Mouse (Mus musculus): ENCODE data around the gene Etv5. TPM values are rescaled to one million over a fixed set of nuclear protein-coding genes. Genes with fewer than 3 reads are reported as not detected.

Etv5 gene
- 22.6 and 30.8 TPM in 2 replicates for polyA plus RNA-seq (2011; ENCODE audit: insufficient read length, low read depth, missing spikeins)

DNA sequence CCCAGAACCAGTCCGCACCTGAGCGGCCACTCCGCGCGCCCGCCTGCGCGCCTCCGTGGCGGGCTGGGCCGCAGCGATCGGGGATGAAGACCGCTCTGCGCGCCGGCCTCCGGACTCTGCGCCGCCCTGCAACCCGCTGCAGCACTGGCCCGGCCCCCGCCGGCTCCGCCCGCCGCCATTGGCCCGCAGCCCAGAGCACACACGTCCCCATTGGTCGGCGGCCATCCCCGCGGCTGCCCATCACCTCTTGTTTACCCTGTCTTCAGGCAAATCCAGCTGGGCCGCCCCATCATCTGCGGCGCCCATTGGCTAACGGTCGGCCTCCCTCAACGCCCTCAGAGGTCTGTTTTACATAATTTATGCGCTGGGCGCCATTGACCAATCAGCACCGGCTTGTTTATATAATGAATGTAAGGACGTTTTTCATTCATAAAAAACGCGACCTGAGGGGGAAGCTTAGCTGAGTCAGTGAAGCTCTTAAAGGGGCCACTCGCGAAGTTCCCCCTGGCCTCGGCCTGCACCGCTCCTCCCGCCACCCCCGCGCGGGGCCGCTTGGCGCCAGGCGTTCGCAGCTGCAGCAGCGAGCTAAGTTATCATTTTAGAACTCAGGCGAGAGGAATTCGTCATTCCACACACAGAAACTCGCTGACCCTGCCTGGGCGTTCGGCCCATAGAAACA lies at the start of gene Etv5:
Gene Etv5 (minus strand): TSS at position 221 of the 679 bp plus-strand sequence.
- TF ChIP-seq CTCF (IDR thresholded peaks at IDR 0.05; ENCODE audit: borderline replicate concordance, insufficient read depth, low read length) (no peak), POLR2A (IDR thresholded peaks at IDR 0.05; ENCODE audit: low read depth, low read length) (peak; percentile 82)
- Histone ChIP-seq H3K27ac (ENCODE audit: insufficient read depth, low read length) (peak within 1 kb of the TSS; percentile 63), H3K4me1 (ENCODE audit: control insufficient read depth, insufficient read depth, low read length) (peaks cover 5% of the 10 kb centered on the region), H3K4me3 (ENCODE audit: insufficient read depth, low read length) (peak within 1 kb of the TSS; percentile 99)

- TF ChIP-seq CTCF (IDR thresholded peaks at IDR 0.05; ENCODE audit: borderline replicate concordance, insufficient read depth, low read length): no peak
- TF ChIP-seq POLR2A (IDR thresholded peaks at IDR 0.05; ENCODE audit: low read depth, low read length): no peak
- H3K27ac ChIP-seq (ENCODE audit: insufficient read depth, low read length): no peak overlapping the region
- H3K4me1 ChIP-seq (ENCODE audit: control insufficient read depth, insufficient read depth, low read length): no peaks in the 10 kb centered on the region
- no peak overlapping the region for H3K4me3 ChIP-seq (ENCODE audit: insufficient read depth, low read length)
Measured at GRCm38 (mm10) chr16:22483900-22484299, 44.4 kb upstream of the Etv5 start.

GRCm38 (mm10) chr16:22479322-22479721 lies 39.8 kb upstream of the Etv5 start:
- H3K4me3 ChIP-seq (ENCODE audit: insufficient read depth, low read length): no peak overlapping the region
- H3K27ac ChIP-seq (ENCODE audit: insufficient read depth, low read length): no peak overlapping the region
- H3K4me1 ChIP-seq (ENCODE audit: control insufficient read depth, insufficient read depth, low read length): no peaks in the 10 kb centered on the region
- TF ChIP-seq CTCF (IDR thresholded peaks at IDR 0.05; ENCODE audit: borderline replicate concordance, insufficient read depth, low read length) (no peak), POLR2A (IDR thresholded peaks at IDR 0.05; ENCODE audit: low read depth, low read length) (no peak)

- no peak overlapping the region for H3K4me3 ChIP-seq (ENCODE audit: insufficient read depth, low read length)
- H3K27ac ChIP-seq (ENCODE audit: insufficient read depth, low read length): no peak overlapping the region
- no peaks in the 10 kb centered on the region for H3K4me1 ChIP-seq (ENCODE audit: control insufficient read depth, insufficient read depth, low read length)
- TF ChIP-seq CTCF (IDR thresholded peaks at IDR 0.05; ENCODE audit: borderline replicate concordance, insufficient read depth, low read length) (no peak), POLR2A (IDR thresholded peaks at IDR 0.05; ENCODE audit: low read depth, low read length) (no peak)
Measured at GRCm38 (mm10) chr16:22471728-22472127, 32.2 kb upstream of the Etv5 start.

DNA sequence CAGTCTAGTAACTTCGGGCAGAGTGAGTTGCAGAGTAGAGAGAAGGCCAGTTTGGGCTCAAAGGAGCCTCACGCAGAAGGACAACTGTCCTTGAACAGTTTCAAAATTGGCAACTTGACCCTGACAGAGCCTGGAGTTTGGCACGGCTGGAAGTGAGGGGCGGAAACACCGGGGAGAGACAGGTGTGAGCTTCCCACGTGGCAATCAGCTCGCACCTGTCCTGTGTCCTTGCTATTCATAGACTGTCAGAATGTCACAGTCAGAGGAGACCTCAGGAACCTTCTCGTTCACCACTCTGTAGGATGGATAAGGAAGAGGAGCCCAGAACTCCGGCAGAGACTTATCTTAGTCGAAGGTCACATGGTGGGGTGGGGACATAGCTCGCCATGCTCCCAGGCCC lies 29.9 kb upstream of the Etv5 start:
- Histone ChIP-seq H3K27ac (ENCODE audit: insufficient read depth, low read length) (no peak overlapping the region), H3K4me1 (ENCODE audit: control insufficient read depth, insufficient read depth, low read length) (no peaks in the 10 kb centered on the region), H3K4me3 (ENCODE audit: insufficient read depth, low read length) (no peak overlapping the region)
- TF ChIP-seq CTCF (IDR thresholded peaks at IDR 0.05; ENCODE audit: borderline replicate concordance, insufficient read depth, low read length) (no peak), POLR2A (IDR thresholded peaks at IDR 0.05; ENCODE audit: low read depth, low read length) (no peak)

- Histone ChIP-seq H3K4me1 (ENCODE audit: control insufficient read depth, insufficient read depth, low read length) (no peaks in the 10 kb centered on the region), H3K27ac (ENCODE audit: insufficient read depth, low read length) (no peak overlapping the region), H3K4me3 (ENCODE audit: insufficient read depth, low read length) (no peak overlapping the region)
- TF ChIP-seq CTCF (IDR thresholded peaks at IDR 0.05; ENCODE audit: borderline replicate concordance, insufficient read depth, low read length): no peak
- no peak for TF ChIP-seq POLR2A (IDR thresholded peaks at IDR 0.05; ENCODE audit: low read depth, low read length)
Measured at GRCm38 (mm10) chr16:22467111-22467510, 27.6 kb upstream of the Etv5 start.

DNA sequence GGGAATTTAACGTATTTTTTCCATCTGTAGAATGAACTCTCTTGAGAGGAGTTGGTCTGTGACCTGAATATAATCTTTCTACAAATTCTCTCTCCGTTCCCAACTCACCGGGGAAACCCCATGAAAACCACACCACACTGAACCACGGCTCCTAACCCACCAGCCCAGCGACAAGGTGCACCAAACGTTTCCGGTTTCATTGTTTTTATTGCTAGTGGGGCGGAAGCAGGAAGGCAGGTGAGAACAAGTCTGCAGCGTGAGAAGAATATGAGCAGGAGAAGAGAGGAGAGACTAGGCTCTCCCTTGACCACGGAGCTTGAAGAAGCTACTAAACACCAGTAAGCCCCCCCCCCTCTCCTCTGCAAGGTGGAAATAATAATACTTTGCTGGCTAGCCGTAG lies 26.9 kb upstream of the Etv5 start:
- Histone ChIP-seq H3K27ac (ENCODE audit: insufficient read depth, low read length) (no peak overlapping the region), H3K4me3 (ENCODE audit: insufficient read depth, low read length) (no peak overlapping the region), H3K4me1 (ENCODE audit: control insufficient read depth, insufficient read depth, low read length) (no peaks in the 10 kb centered on the region)
- TF ChIP-seq CTCF (IDR thresholded peaks at IDR 0.05; ENCODE audit: borderline replicate concordance, insufficient read depth, low read length) (no peak), POLR2A (IDR thresholded peaks at IDR 0.05; ENCODE audit: low read depth, low read length) (no peak)

DNA sequence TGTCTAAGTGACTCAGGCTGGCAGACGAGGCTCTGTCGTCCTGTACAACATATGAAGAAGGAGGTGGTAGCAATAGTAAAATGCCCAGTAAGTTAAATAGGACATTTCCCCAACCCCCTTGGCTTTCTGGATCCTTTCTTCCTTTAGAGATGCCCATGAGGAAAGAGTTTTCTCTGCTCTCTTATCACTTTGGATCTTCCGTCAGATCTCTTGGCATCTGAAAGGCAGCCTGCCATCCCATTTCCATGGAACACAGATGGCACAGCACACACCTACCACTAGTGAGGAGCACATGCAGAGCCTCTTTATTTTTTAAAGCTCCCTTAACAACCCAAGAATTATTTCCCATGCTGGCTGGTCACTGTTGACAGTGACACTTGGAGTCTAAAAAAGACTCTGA lies 22.7 kb upstream of the Etv5 start:
- Histone ChIP-seq H3K4me3 (ENCODE audit: insufficient read depth, low read length) (no peak overlapping the region), H3K4me1 (ENCODE audit: control insufficient read depth, insufficient read depth, low read length) (no peaks in the 10 kb centered on the region), H3K27ac (ENCODE audit: insufficient read depth, low read length) (no peak overlapping the region)
- TF ChIP-seq POLR2A (IDR thresholded peaks at IDR 0.05; ENCODE audit: low read depth, low read length): no peak
- no peak for TF ChIP-seq CTCF (IDR thresholded peaks at IDR 0.05; ENCODE audit: borderline replicate concordance, insufficient read depth, low read length)

- Histone ChIP-seq H3K27ac (ENCODE audit: insufficient read depth, low read length) (no peak overlapping the region), H3K4me3 (ENCODE audit: insufficient read depth, low read length) (no peak overlapping the region), H3K4me1 (ENCODE audit: control insufficient read depth, insufficient read depth, low read length) (no peaks in the 10 kb centered on the region)
- TF ChIP-seq POLR2A (IDR thresholded peaks at IDR 0.05; ENCODE audit: low read depth, low read length): no peak
- TF ChIP-seq CTCF (IDR thresholded peaks at IDR 0.05; ENCODE audit: borderline replicate concordance, insufficient read depth, low read length): no peak
Measured at GRCm38 (mm10) chr16:22461728-22462127, 22.2 kb upstream of the Etv5 start.

DNA sequence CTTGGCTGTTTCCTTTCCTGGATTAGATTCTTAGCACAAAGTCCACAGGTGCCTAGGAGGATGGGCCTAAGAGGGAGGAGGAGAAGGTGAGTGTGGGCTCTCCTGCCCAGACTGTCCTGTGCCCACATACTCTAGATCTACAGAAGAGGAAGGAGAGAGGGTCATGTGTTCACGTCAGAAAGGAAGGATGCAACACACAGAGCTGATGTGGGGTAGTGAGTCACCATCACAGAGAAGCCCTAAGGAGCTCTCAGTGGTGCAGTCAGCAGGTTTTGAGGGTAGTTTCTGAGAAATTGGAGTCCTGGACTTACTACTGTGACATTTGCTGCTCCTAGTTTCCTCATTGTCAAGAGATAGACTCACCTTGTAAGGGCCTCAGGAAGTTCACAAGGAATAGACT lies 21.4 kb upstream of the Etv5 start:
- no peaks in the 10 kb centered on the region for H3K4me1 ChIP-seq (ENCODE audit: control insufficient read depth, insufficient read depth, low read length)
- H3K4me3 ChIP-seq (ENCODE audit: insufficient read depth, low read length): no peak overlapping the region
- no peak for TF ChIP-seq CTCF (IDR thresholded peaks at IDR 0.05; ENCODE audit: borderline replicate concordance, insufficient read depth, low read length)
- no peak for TF ChIP-seq POLR2A (IDR thresholded peaks at IDR 0.05; ENCODE audit: low read depth, low read length)
- H3K27ac ChIP-seq (ENCODE audit: insufficient read depth, low read length): no peak overlapping the region

All from embryonic fibroblast, embryonic 13.5 days (primary cell).